ENCODE assay signal across 8 mouse cellular contexts in genomic region chr4:150568318-150569134, GRCm38 (mm10).
DNase-seq lines count a peak whose midpoint lies in the region; ATAC-seq and TF ChIP-seq lines count a peak whose summit lies in the region.

No protein-coding gene starts in this region.

- peak overlapping the region; percentile 93 for H3K27ac ChIP-seq in testis, adult 2 months (ENCODE audit: control insufficient read depth, insufficient read depth, low read depth, low read length)
- peak overlapping the region; percentile 84 for H3K27ac ChIP-seq in forebrain, embryonic 14.5 days (ENCODE audit: low read depth, low read length)
- H3K27ac ChIP-seq in kidney, embryonic 16.5 days (ENCODE audit: low read length) = peak overlapping the region; percentile 98

- TF ChIP-seq CTCF in testis, adult 2 months (IDR thresholded peaks at IDR 0.05; ENCODE audit: control insufficient read depth, insufficient read depth, insufficient replicate concordance, low read depth, low read length) = no peak

- peak overlapping the region; percentile 96 for H3K9ac ChIP-seq in forebrain, embryonic 14.5 days (ENCODE audit: low read length)
- H3K9ac ChIP-seq in kidney, embryonic 16.5 days (replicated peaks; ENCODE audit: low read length) = peak overlapping the region; percentile 99

- intact Hi-C loops in gastrocnemius, postnatal 36 days (cut with DNase I) = no loop called here

- no peak for TF ChIP-seq POLR2A in testis, adult 2 months (IDR thresholded peaks at IDR 0.05; ENCODE audit: control insufficient read depth, low read depth, low read length)

- ATAC-seq in forebrain, embryonic 14.5 days = peak; percentile 15; the same call in 1 of the 2 replicates
- ATAC-seq in kidney, embryonic 16.5 days (ENCODE audit: low FRiP score, low TSS enrichment) = peak; percentile 32; the same call in 1 of the 2 replicates
- peak; percentile 60 for ATAC-seq in megakaryocyte, adult 5-6 weeks (ENCODE audit: poor library complexity, severe bottlenecking)

- peak overlapping the region; percentile 92 for H3K4me3 ChIP-seq in testis, adult 2 months (ENCODE audit: control insufficient read depth, low read depth, low read length)
- H3K4me3 ChIP-seq in forebrain, embryonic 14.5 days (ENCODE audit: low read depth, low read length) = peak overlapping the region; percentile 81
- peak overlapping the region; percentile 95 for H3K4me3 ChIP-seq in kidney, embryonic 16.5 days (ENCODE audit: low read length)

- no peaks in the 10 kb centered on the region for H3K27me3 ChIP-seq in testis, adult 2 months (ENCODE audit: control insufficient read depth, insufficient read depth, low read length)
- no peaks in the 10 kb centered on the region for H3K27me3 ChIP-seq in forebrain, embryonic 14.5 days (replicated peaks; ENCODE audit: control insufficient read depth, insufficient read depth, low read length)
- no peaks in the 10 kb centered on the region for H3K27me3 ChIP-seq in kidney, embryonic 16.5 days (ENCODE audit: insufficient read depth, low read length)

- DNase-seq in testis, postnatal 10 days (ENCODE audit: low spot score) = no peak
- DNase-seq in forebrain, embryonic 14.5 days (ENCODE audit: low spot score) = peak; percentile 17
- DNase-seq in testis, postnatal 14 days (ENCODE audit: low spot score) = peak; percentile 13
- DNase-seq in gastrocnemius, postnatal 36 days = no peak
- no peak for DNase-seq in adrenal gland, adult (ENCODE audit: inconsistent age in 2 of 2, low spot score in 1 of 2)

- 41% methylated on average over 9 of the region's 9 CpGs for WGBS in forebrain, embryonic 14.5 days
- 18% methylated on average over 9 of the region's 9 CpGs for WGBS in kidney, embryonic 16.5 days

- H3K4me2 ChIP-seq in forebrain, embryonic 14.5 days (ENCODE audit: low read length) = peak overlapping the region; percentile 93
- peak overlapping the region; percentile 78 for H3K4me2 ChIP-seq in kidney, embryonic 16.5 days (replicated peaks; ENCODE audit: low read depth, low read length)

- peaks cover 16% of the 10 kb centered on the region for H3K4me1 ChIP-seq in testis, adult 2 months (ENCODE audit: control insufficient read depth, insufficient read depth, low read length)
- peaks cover 13% of the 10 kb centered on the region for H3K4me1 ChIP-seq in forebrain, embryonic 14.5 days (ENCODE audit: control insufficient read depth, insufficient read depth, low read length)
- peaks cover 65% of the 10 kb centered on the region for H3K4me1 ChIP-seq in kidney, embryonic 16.5 days (ENCODE audit: insufficient read depth, low read length)

- H3K9me3 ChIP-seq in forebrain, embryonic 14.5 days (replicated peaks; ENCODE audit: control insufficient read depth, low read length) = no peaks in the 10 kb centered on the region
- no peaks in the 10 kb centered on the region for H3K9me3 ChIP-seq in kidney, embryonic 16.5 days (ENCODE audit: low read length)

- no peaks in the 10 kb centered on the region for H3K36me3 ChIP-seq in testis, adult 2 months (ENCODE audit: control insufficient read depth, insufficient read depth, low read length)
- 0 out of 2 replicates have a peak, but pooled peaks cover 5% of the 10 kb centered on the region for H3K36me3 ChIP-seq in forebrain, embryonic 14.5 days (ENCODE audit: control insufficient read depth, insufficient read depth, low read length)
- peaks cover 8% of the 10 kb centered on the region; the same call in 1 of the 2 replicates for H3K36me3 ChIP-seq in kidney, embryonic 16.5 days (ENCODE audit: insufficient read depth, low read length)

Comparison
In these comparisons a context has a peak if more than half of its experiments do, and no peak if none do; other contexts are left out.
1. DNase-seq: peak in forebrain, embryonic 14.5 days (single experiment) and testis, postnatal 14 days (single experiment); none in testis, postnatal 10 days (single experiment), gastrocnemius, postnatal 36 days (0 of 2) and adrenal gland, adult (0 of 2).
2. Peak in every context shown above with its lines, with median percentiles within 50 percentile points of each other: H3K27ac ChIP-seq, H3K4me3 ChIP-seq and ATAC-seq.